Mouse (Mus musculus) lung, postnatal 0 days (tissue): ENCODE data around the gene Soat1. TPM values are rescaled to one million over a fixed set of nuclear protein-coding genes. Genes with fewer than 3 reads are reported as not detected.

Experiments
- ATAC-seq: fragments of 200-750 bp; cut with Nextera tagmentation; 2 replicates; pipeline ENCODE4 v1.8.0; 2017; ENCODE audit warnings: moderate library complexity
- DNase-seq: peaks from one replicate; pipeline ENCODE4 v3.0.0-alpha.2; 2016; ENCODE audit warnings: low spot score
- H3K27ac ChIP-seq: fragments of 300-500 bp; sonication (generic); 2 replicates; pipeline ENCODE4 v1.5.1; 2014; ENCODE audit warnings: antibody characterized with exemption, mild to moderate bottlenecking, low read length, mixed read lengths
- H3K27me3 ChIP-seq: fragments of 300-500 bp; sonication (generic); replicated peaks from 2 replicates; pipeline ENCODE4 v1.6.1; 2014; ENCODE audit warnings: low read length, mixed read lengths; ENCODE audit not compliant: insufficient read depth
- H3K36me3 ChIP-seq: fragments of 300-500 bp; sonication (generic); 2 replicates; pipeline ENCODE4 v1.6.1; 2014; ENCODE audit warnings: low read length, mixed read lengths; ENCODE audit not compliant: insufficient read depth
- H3K4me1 ChIP-seq: fragments of 300-500 bp; sonication (generic); 2 replicates; pipeline ENCODE4 v1.6.1; 2014; ENCODE audit warnings: antibody characterized with exemption, low read depth, low read length, mixed read lengths; ENCODE audit not compliant: insufficient read depth
- H3K4me2 ChIP-seq: fragments of 300-500 bp; sonication (generic); replicated peaks from 2 replicates; pipeline ENCODE4 v1.6.1; 2014; ENCODE audit warnings: low read depth, mild to moderate bottlenecking, low read length, moderate library complexity, mixed read lengths
- H3K4me3 ChIP-seq: fragments of 300-500 bp; sonication (generic); 2 replicates; pipeline ENCODE4 v1.5.1; 2014; ENCODE audit warnings: low read depth, low read length
- H3K9ac ChIP-seq: fragments of 300-500 bp; sonication (generic); replicated peaks from 2 replicates; pipeline ENCODE4 v1.6.1; 2014; ENCODE audit warnings: low read depth, mild to moderate bottlenecking
- H3K9me3 ChIP-seq: fragments of 300-500 bp; sonication (generic); 2 replicates; pipeline ENCODE4 v1.6.1; 2016; ENCODE audit warnings: low read length, mixed read lengths
- CTCF ChIP-seq: IDR thresholded peaks from 2 replicates; pipeline ENCODE4 v1.5.1; 2016; ENCODE audit warnings: antibody characterized with exemption, mild to moderate bottlenecking
- EP300 ChIP-seq: IDR thresholded peaks from 2 replicates; pipeline ENCODE4 v1.6.1; 2016; ENCODE audit warnings: antibody characterized with exemption, mild to moderate bottlenecking, control low read depth
- WGBS: fragments of 180-500 bp; shearing (Covaris S2); extraction: QIAGEN DNeasy Blood & Tissue Kit; methylation state at CpG from one replicate; pipeline ENCODE4 v1.1.7; 2014; 5-methylcytosine and 5-hydroxymethylcytosine counted together
- polyA plus RNA-seq: library from polyadenylated mRNA; unstranded; fragments of >200 nt; fragmentation: Nextera tagmentation; extraction: Ambion mirVana; gene quantifications from 2 replicates; pipeline ENCODE4 v1.2.1, GENCODE M21; 2015

Gene Soat1
- polyA plus RNA-seq, 1 experiment from 2014 or later: 110 TPM

GRCm38 (mm10) chr1:156386232-156386631 is 87.9 kb downstream of the Soat1 start:
- ATAC-seq (no peak), DNase-seq (no peak)
- H3K4me1 ChIP-seq: peaks cover under 1% of the 10 kb centered on the region; the same call in 1 of the 2 replicates
- TF ChIP-seq CTCF (no peak), EP300 (no peak)
- no peak overlapping the region for H3K27ac ChIP-seq
- H3K36me3 ChIP-seq: no peaks in the 10 kb centered on the region
- H3K9ac ChIP-seq: no peak overlapping the region
- 87% methylated on average over 4 of the region's 4 CpGs for WGBS
- no peaks in the 10 kb centered on the region for H3K27me3 ChIP-seq
- no peak overlapping the region for H3K4me3 ChIP-seq
- no peaks in the 10 kb centered on the region for H3K9me3 ChIP-seq
- H3K4me2 ChIP-seq: no peak overlapping the region

GRCm38 (mm10) chr1:156381217-156381616 is 92.9 kb downstream of the Soat1 start:
- ATAC-seq (no peak), DNase-seq (no peak)
- H3K4me2 ChIP-seq: no peak overlapping the region
- no peak overlapping the region for H3K9ac ChIP-seq
- H3K4me1 ChIP-seq: no peaks in the 10 kb centered on the region
- H3K36me3 ChIP-seq: no peaks in the 10 kb centered on the region
- TF ChIP-seq EP300 (no peak), CTCF (no peak)
- no peak overlapping the region for H3K4me3 ChIP-seq
- WGBS: 88% methylated on average over 3 of the region's 3 CpGs
- no peaks in the 10 kb centered on the region for H3K27me3 ChIP-seq
- no peaks in the 10 kb centered on the region for H3K9me3 ChIP-seq
- H3K27ac ChIP-seq: no peak overlapping the region

Other genes with a start within 250 kb of the Soat1 start
- gene Tdrd5, start 170.7 kb downstream of the Soat1 start, polyA plus RNA-seq: 0.60 and 1.2 TPM in 2 replicates
- gene Nphs2, start 163.6 kb downstream of the Soat1 start, polyA plus RNA-seq: 0.10 and 0.18 TPM in 2 replicates
- 490 and 553 TPM in 2 replicates for gene Gm2000, start 108.3 kb downstream of the Soat1 start, polyA plus RNA-seq
- 0.29 and 0.84 TPM in 2 replicates for gene Axdnd1, start 53.2 kb downstream of the Soat1 start, polyA plus RNA-seq
- 0.26 and 0.40 TPM in 2 replicates for gene Gm10031, start 49.7 kb upstream of the Soat1 start, polyA plus RNA-seq
- gene Abl2, start 84.5 kb upstream of the Soat1 start, polyA plus RNA-seq: 2.3 and 3.0 TPM in 2 replicates
- gene Tor3a, start 200.0 kb upstream of the Soat1 start, polyA plus RNA-seq: 36.1 and 37.8 TPM in 2 replicates
- gene Fam20b, start 244.8 kb upstream of the Soat1 start, polyA plus RNA-seq: 15.3 and 16.4 TPM in 2 replicates